Mouse (Mus musculus) hindbrain, embryonic 12.5 days (tissue): ENCODE data around the gene Tgm7. TPM values are rescaled to one million over a fixed set of nuclear protein-coding genes. Genes with fewer than 3 reads are reported as not detected.
"Not testable (repeated sequence)": the region's sequence is repeated elsewhere in the genome, so short reads cannot be mapped to it uniquely, and the experiment has no call there.

Experiments used
- ATAC-seq: fragments of 200-750 bp; cut with Nextera tagmentation; 2 replicates; pipeline ENCODE4 v1.8.0; 2017; ENCODE audit warnings: moderate TSS enrichment; ENCODE audit not compliant: low FRiP score
- H3K27ac ChIP-seq: fragments of 300-500 bp; sonication (generic); 2 replicates; pipeline ENCODE4 v1.5.1; 2016; ENCODE audit warnings: mild to moderate bottlenecking
- H3K27me3 ChIP-seq: fragments of 300-500 bp; sonication (generic); 2 replicates; pipeline ENCODE4 v1.6.1; 2016; ENCODE audit warnings: mild to moderate bottlenecking
- H3K36me3 ChIP-seq: fragments of 300-500 bp; sonication (generic); 2 replicates; pipeline ENCODE4 v1.6.1; 2016; ENCODE audit warnings: mild to moderate bottlenecking
- H3K4me1 ChIP-seq: fragments of 300-500 bp; sonication (generic); 2 replicates; pipeline ENCODE4 v1.6.1; 2016
- H3K4me2 ChIP-seq: fragments of 300-500 bp; sonication (generic); replicated peaks from 2 replicates; pipeline ENCODE4 v1.6.1; 2016; ENCODE audit warnings: mild to moderate bottlenecking
- H3K4me3 ChIP-seq: fragments of 300-500 bp; sonication (generic); 2 replicates; pipeline ENCODE4 v1.5.1; 2016; ENCODE audit warnings: mild to moderate bottlenecking
- H3K9ac ChIP-seq: fragments of 300-500 bp; sonication (generic); 2 replicates; pipeline ENCODE4 v1.6.1; 2016; ENCODE audit warnings: mild to moderate bottlenecking, moderate library complexity
- H3K9me3 ChIP-seq: fragments of 300-500 bp; sonication (generic); replicated peaks from 2 replicates; pipeline ENCODE4 v1.6.1; 2016; ENCODE audit warnings: mild to moderate bottlenecking
- WGBS: fragments of 180-500 bp; shearing (Covaris S2); methylation state at CpG from one replicate; pipeline ENCODE4 v1.1.7; 2016; 5-methylcytosine and 5-hydroxymethylcytosine counted together
- polyA plus RNA-seq: library from polyadenylated mRNA; unstranded; fragments of >200 nt; fragmentation: Nextera tagmentation; extraction: Ambion mirVana; gene quantifications from 2 replicates; pipeline ENCODE4 v1.2.1, GENCODE M21; 2016

The Tgm7 gene
- polyA plus RNA-seq, 1 experiment from 2014 or later, result not detected

- H3K9me3 ChIP-seq, H3K4me2 ChIP-seq, ATAC-seq, H3K27me3 ChIP-seq, H3K27ac ChIP-seq, H3K36me3 ChIP-seq, H3K9ac ChIP-seq, H3K4me1 ChIP-seq, H3K4me3 ChIP-seq: not testable (repeated sequence)
- 94% methylated on average over 5 of the region's 5 CpGs for WGBS
Measured at GRCm38 (mm10) chr2:121126302-121126701, 16.7 kb upstream of the Tgm7 start.

GRCm38 (mm10) chr2:121119260-121119659 lies 9.7 kb upstream of the Tgm7 start:
- Histone ChIP-seq H3K4me1 (no peaks in the 10 kb centered on the region), H3K4me2 (no peak overlapping the region), H3K9ac (no peak overlapping the region), H3K36me3 (no peaks in the 10 kb centered on the region), H3K9me3 (no peaks in the 10 kb centered on the region), H3K27ac (no peak overlapping the region), H3K4me3 (no peak overlapping the region), H3K27me3 (no peaks in the 10 kb centered on the region)
- ATAC-seq, result no peak
- WGBS, result 90% methylated on average over 3 of the region's 3 CpGs

- Histone ChIP-seq H3K9ac (no peak overlapping the region), H3K27me3 (no peaks in the 10 kb centered on the region), H3K4me1 (no peaks in the 10 kb centered on the region), H3K9me3 (no peaks in the 10 kb centered on the region), H3K36me3 (no peaks in the 10 kb centered on the region), H3K4me2 (no peak overlapping the region), H3K4me3 (no peak overlapping the region), H3K27ac (no peak overlapping the region)
- WGBS, result 85% methylated on average over 2 of the region's 2 CpGs
- ATAC-seq, result no peak
Measured at GRCm38 (mm10) chr2:121115418-121115817, 5.8 kb upstream of the Tgm7 start.

- no peak overlapping the region for H3K9ac ChIP-seq
- H3K4me2 ChIP-seq, result no peak overlapping the region
- no peaks in the 10 kb centered on the region for H3K9me3 ChIP-seq
- H3K4me3 ChIP-seq, result no peak overlapping the region
- no peak overlapping the region for H3K27ac ChIP-seq
- H3K4me1 ChIP-seq, result no peaks in the 10 kb centered on the region
- ATAC-seq, result no peak
- H3K27me3 ChIP-seq, result no peaks in the 10 kb centered on the region
- H3K36me3 ChIP-seq, result no peaks in the 10 kb centered on the region
Measured at GRCm38 (mm10) chr2:121105940-121106339, 3.7 kb downstream of the Tgm7 start.

GRCm38 (mm10) chr2:121102051-121102450 lies 7.5 kb downstream of the Tgm7 start:
- no peak overlapping the region for H3K4me3 ChIP-seq
- 27% methylated on average over 9 of the region's 9 CpGs for WGBS
- no peaks in the 10 kb centered on the region for H3K4me1 ChIP-seq
- H3K9me3 ChIP-seq, result no peaks in the 10 kb centered on the region
- H3K4me2 ChIP-seq, result no peak overlapping the region
- ATAC-seq, result no peak
- H3K36me3 ChIP-seq, result no peaks in the 10 kb centered on the region
- no peak overlapping the region for H3K27ac ChIP-seq
- H3K27me3 ChIP-seq, result no peaks in the 10 kb centered on the region
- no peak overlapping the region for H3K9ac ChIP-seq

GRCm38 (mm10) chr2:121089751-121090150 lies 19.8 kb downstream of the Tgm7 start:
- Histone ChIP-seq H3K9me3 (no peaks in the 10 kb centered on the region), H3K4me1 (no peaks in the 10 kb centered on the region), H3K36me3 (no peaks in the 10 kb centered on the region), H3K27ac (no peak overlapping the region), H3K27me3 (no peaks in the 10 kb centered on the region), H3K9ac (no peak overlapping the region), H3K4me2 (no peak overlapping the region), H3K4me3 (no peak overlapping the region)
- WGBS, result 75% methylated on average over 4 of the region's 4 CpGs
- ATAC-seq, result no peak

- ATAC-seq, result no peak
- H3K27ac ChIP-seq, result no peak overlapping the region
- no peak overlapping the region for H3K9ac ChIP-seq
- no peak overlapping the region for H3K4me2 ChIP-seq
- H3K36me3 ChIP-seq, result no peaks in the 10 kb centered on the region
- H3K4me3 ChIP-seq, result no peak overlapping the region
- no peaks in the 10 kb centered on the region for H3K27me3 ChIP-seq
- WGBS, result 92% methylated on average over 3 of the region's 3 CpGs
- no peaks in the 10 kb centered on the region for H3K9me3 ChIP-seq
- H3K4me1 ChIP-seq, result no peaks in the 10 kb centered on the region
Measured at GRCm38 (mm10) chr2:121088507-121088906, 21.1 kb downstream of the Tgm7 start.

DNA sequence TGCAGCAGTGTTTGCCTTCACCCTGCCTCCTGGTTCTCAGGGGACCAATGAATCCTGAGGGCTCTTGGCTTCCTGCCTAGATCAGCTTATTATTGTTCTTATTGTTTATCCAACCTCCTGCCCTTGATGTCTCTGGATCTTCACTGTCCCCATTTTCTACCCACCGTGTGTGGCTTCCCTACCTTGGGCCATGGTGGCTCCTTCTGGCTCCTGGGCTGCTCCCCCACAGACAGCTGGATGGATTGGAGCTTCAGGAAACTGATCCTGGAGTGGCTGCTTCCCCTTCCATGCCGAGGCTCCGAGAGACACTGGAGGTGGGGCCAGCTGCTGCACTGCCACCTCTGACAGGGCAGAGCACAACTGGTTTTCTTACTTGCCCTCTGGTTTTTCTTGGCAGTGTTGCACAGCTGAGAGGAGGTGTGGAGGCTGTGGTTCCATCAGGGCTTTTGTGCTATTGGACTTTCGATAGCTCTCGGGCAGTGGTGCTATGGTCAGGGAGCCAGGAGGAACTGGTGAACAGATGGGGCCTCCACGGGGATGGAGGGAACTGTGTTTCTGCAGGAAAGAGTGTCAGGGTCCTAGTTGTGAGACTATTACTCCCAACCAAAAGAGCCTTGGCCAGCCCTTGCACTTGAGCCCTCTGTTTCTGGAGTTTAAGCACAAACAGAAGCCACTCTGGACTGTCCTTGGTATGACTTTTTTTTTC lies 24.0 kb downstream of the Tgm7 start, which contains the start of gene Tgm5:
Gene Tgm5, minus strand, starts transcription at position 362 of the 706 bp plus-strand sequence.
- WGBS, result 52% methylated on average over 6 of the region's 6 CpGs
- no peak for ATAC-seq

DNA sequence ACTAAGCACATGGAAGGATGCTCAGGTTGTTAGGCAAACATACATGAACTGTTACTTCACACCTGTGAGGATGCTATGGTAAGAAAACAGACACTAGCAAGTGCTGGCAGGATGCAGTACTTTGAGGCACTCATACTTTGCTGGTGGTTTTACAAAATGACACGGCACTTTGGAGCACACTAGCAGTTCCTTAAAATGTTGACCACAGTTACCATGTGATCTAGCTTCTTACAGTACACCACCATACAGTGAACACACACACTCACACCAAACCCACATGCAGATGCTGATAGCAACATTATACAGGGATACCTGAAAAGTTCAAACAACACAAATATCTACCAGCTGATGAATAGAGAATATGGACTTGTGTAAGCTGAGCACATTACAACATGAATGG lies 27.0 kb downstream of the Tgm7 start:
- Histone ChIP-seq H3K4me2 (no peak overlapping the region), H3K36me3 (no peaks in the 10 kb centered on the region), H3K27ac (no peak overlapping the region), H3K4me3 (no peak overlapping the region), H3K9me3 (no peaks in the 10 kb centered on the region), H3K9ac (no peak overlapping the region), H3K4me1 (no peaks in the 10 kb centered on the region), H3K27me3 (no peaks in the 10 kb centered on the region)
- 94% methylated on average over 1 of the region's 1 CpGs for WGBS
- no peak for ATAC-seq

More for the DNA sequence above, 24.0 kb downstream of the Tgm7 start, which contains the start of gene Tgm5:
- Histone ChIP-seq H3K27me3 (no peaks in the 10 kb centered on the region), H3K9ac (no peak within 1 kb of the TSS), H3K4me1 (no peaks in the 10 kb centered on the region), H3K36me3 (no peaks in the 10 kb centered on the region), H3K9me3 (no peaks in the 10 kb centered on the region), H3K4me2 (no peak within 1 kb of the TSS), H3K4me3 (no peak within 1 kb of the TSS), H3K27ac (no peak within 1 kb of the TSS)

DNA sequence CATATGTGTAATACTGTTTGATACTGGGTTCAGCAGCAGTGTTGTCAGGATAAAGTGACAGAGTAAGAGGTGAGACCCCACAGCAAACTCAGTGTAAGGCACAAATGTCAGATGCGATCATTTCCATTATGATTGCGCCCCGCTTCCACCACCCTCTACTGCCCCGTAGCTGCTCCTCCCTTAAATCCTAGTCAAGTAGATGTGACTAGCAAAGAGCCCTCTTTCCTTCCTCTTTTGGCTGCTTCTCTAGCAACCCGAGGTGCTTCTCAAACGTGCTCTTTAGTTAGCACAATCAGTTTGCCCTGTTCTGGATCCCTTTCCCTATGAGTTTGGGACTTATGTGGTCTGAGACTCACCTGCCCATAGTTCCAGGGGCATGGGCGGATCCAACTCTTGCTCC lies 34.8 kb downstream of the Tgm7 start:
- Histone ChIP-seq H3K27me3 (no peaks in the 10 kb centered on the region), H3K9me3 (no peaks in the 10 kb centered on the region), H3K4me3 (no peak overlapping the region), H3K36me3 (no peaks in the 10 kb centered on the region), H3K4me1 (no peaks in the 10 kb centered on the region), H3K27ac (no peak overlapping the region), H3K4me2 (no peak overlapping the region), H3K9ac (no peak overlapping the region)
- 87% methylated on average over 7 of the region's 7 CpGs for WGBS
- ATAC-seq, result no peak

- Histone ChIP-seq H3K4me2 (no peak overlapping the region), H3K4me3 (no peak overlapping the region), H3K36me3 (no peaks in the 10 kb centered on the region), H3K4me1 (no peaks in the 10 kb centered on the region), H3K27me3 (no peaks in the 10 kb centered on the region), H3K27ac (no peak overlapping the region), H3K9ac (no peak overlapping the region), H3K9me3 (no peaks in the 10 kb centered on the region)
- WGBS, result 77% methylated on average over 6 of the region's 6 CpGs
- ATAC-seq, result no peak
Measured at GRCm38 (mm10) chr2:121071871-121072270, 37.7 kb downstream of the Tgm7 start.

DNA sequence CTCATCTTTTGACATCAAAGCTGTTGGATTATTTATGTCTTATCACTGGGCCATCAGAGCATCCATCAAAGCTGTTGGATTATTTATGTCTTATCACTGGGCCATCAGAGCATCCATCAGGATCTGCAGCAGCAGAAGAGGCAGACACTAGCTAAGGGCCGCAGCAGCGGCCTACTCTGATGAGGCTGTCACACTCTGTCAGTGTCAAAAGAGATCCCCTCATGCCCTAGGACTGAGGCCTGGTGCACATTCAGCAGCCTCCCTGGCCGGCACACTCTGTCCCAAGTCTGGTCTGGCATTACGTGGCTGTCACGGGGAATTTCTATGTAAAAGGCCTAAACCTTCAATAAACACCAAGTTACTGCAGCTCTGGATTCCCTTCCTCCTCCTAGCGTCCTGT lies 40.1 kb downstream of the Tgm7 start:
- Histone ChIP-seq H3K27ac (no peak overlapping the region), H3K4me2 (no peak overlapping the region), H3K27me3 (no peaks in the 10 kb centered on the region), H3K36me3 (no peaks in the 10 kb centered on the region), H3K4me1 (no peaks in the 10 kb centered on the region), H3K4me3 (no peak overlapping the region), H3K9ac (no peak overlapping the region), H3K9me3 (no peaks in the 10 kb centered on the region)
- no peak for ATAC-seq
- WGBS, result 58% methylated on average over 6 of the region's 6 CpGs

DNA sequence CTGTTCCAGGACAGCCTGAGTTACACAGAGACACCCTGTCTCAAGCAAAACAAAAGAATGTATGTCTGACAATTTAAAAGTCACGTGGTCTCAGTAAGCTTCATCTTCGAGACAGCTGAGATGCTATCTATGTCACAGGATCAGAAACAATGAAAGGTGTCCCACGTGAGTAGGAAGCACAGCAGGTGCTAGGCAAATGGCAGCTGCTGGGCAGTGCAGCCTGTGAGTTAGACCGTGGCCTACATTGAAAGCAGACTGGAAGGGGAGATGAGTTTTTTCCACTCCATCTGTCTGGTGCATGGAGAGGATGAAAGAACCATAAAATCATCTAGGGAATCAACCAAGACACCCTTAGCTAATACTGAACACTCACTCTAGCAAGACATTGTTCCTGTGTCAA lies 42.5 kb downstream of the Tgm7 start:
- Histone ChIP-seq H3K9ac (no peak overlapping the region), H3K4me1 (no peaks in the 10 kb centered on the region), H3K9me3 (no peaks in the 10 kb centered on the region), H3K27ac (no peak overlapping the region), H3K27me3 (no peaks in the 10 kb centered on the region), H3K4me3 (no peak overlapping the region), H3K36me3 (no peaks in the 10 kb centered on the region), H3K4me2 (no peak overlapping the region)
- 58% methylated on average over 4 of the region's 4 CpGs for WGBS
- ATAC-seq, result no peak
